In the genomic region with DNA sequence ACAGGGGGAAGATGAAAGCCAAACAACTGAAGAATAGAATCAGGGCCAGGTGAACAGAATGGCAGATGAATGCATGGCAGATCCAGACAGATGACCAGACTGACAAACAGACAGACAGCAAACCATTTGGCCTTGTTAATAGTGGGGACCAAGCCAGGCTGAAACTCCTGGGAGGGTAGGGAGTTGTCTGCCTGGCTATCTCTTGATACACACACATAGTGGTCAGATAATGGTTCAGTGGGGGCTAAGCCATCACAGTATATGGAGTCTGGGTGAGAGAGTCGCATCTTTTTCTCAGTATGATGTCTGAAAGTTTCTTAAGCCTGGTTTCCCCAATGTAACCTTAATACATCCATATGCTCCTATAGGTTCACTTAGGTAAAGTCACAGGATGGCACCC, we compare ENCODE assay signal across 34 mouse cellular contexts. TPM values are rescaled to one million over a fixed set of nuclear protein-coding genes. Genes with fewer than 3 reads are reported as not detected.
"Had no signal": no experiment of that assay in that cellular context is flagged by ENCODE, and none has a peak within 500 bp of the region (broad histone marks: within the 10 kb centered on the region; RNA-seq: fewer than 3 reads in every experiment).

No protein-coding gene starts in this region.

- H3K36me3 ChIP-seq: heart, embryonic 10.5 days; heart, embryonic 12.5 days; hindbrain, embryonic 13.5 days; hindbrain, embryonic 15.5 days; kidney, embryonic 15.5 days; limb, embryonic 13.5 days; limb, embryonic 15.5 days had no signal

- ATAC-seq: forebrain, postnatal 0 days; hindbrain, postnatal 0 days; intestine, embryonic 16.5 days had no signal

- DNase-seq: forebrain, postnatal 0 days; gastrocnemius, postnatal 14 days; gastrocnemius, postnatal 36 days; heart, adult 18-20 months; heart, postnatal 10 days; heart, postnatal 36 days; kidney, adult 11 months; kidney, adult 2 months; kidney, adult 9 months; kidney, postnatal 14 days; kidney, postnatal 36 days; layer of hippocampus, adult 9-11 months; layer of hippocampus, postnatal 36 days; left cerebral cortex, postnatal 4 days had no signal

- H3K4me1 ChIP-seq: heart, embryonic 10.5 days; heart, embryonic 12.5 days; hindbrain, embryonic 15.5 days; limb, embryonic 15.5 days had no signal

- H3K9me3 ChIP-seq: heart, embryonic 10.5 days; heart, embryonic 12.5 days; hindbrain, embryonic 13.5 days; hindbrain, embryonic 15.5 days; kidney, embryonic 15.5 days; limb, embryonic 13.5 days; limb, embryonic 15.5 days had no signal

- H3K9ac ChIP-seq: forebrain, postnatal 0 days; heart, embryonic 12.5 days; hindbrain, embryonic 13.5 days; hindbrain, embryonic 15.5 days; kidney, embryonic 15.5 days; limb, embryonic 13.5 days; limb, embryonic 15.5 days had no signal

- H3K27ac ChIP-seq: heart, embryonic 10.5 days; hindbrain, embryonic 13.5 days; hindbrain, embryonic 15.5 days; hindbrain, postnatal 0 days; kidney, embryonic 15.5 days; kidney, postnatal 0 days; limb, embryonic 13.5 days; limb, embryonic 15.5 days had no signal

- H3K27me3 ChIP-seq: heart, embryonic 12.5 days; hindbrain, embryonic 13.5 days; hindbrain, embryonic 15.5 days; kidney, embryonic 15.5 days; limb, embryonic 13.5 days; limb, embryonic 15.5 days had no signal

- H3K4me2 ChIP-seq: heart, embryonic 12.5 days; hindbrain, embryonic 13.5 days; hindbrain, embryonic 15.5 days; kidney, embryonic 15.5 days; limb, embryonic 13.5 days; limb, embryonic 15.5 days had no signal

- H3K4me3 ChIP-seq: heart, embryonic 10.5 days; heart, embryonic 12.5 days; hindbrain, embryonic 13.5 days; hindbrain, embryonic 15.5 days; kidney, embryonic 15.5 days; limb, embryonic 13.5 days; limb, embryonic 15.5 days had no signal

RNA-seq across cellular contexts. Expression of a gene that starts 39.4 kb away (rescaled TPM):
- total RNA-seq: gastrocnemius, adult 18-20 months; gastrocnemius, adult 8-10 months; gastrocnemius, postnatal 14 days; gastrocnemius, postnatal 36 days; heart, postnatal 36 days; hindbrain, postnatal 0 days; layer of hippocampus, adult 18-20 months; layer of hippocampus, postnatal 14 days; layer of hippocampus, postnatal 36 days; left cerebral cortex, adult 18-20 months; left cerebral cortex, postnatal 25 days; left cerebral cortex, postnatal 4 days had no signal
- polyA plus RNA-seq: heart, embryonic 10.5 days; hindbrain, embryonic 11.5 days; hindbrain, embryonic 13.5 days; hindbrain, embryonic 15.5 days; hindbrain, postnatal 0 days; intestine, embryonic 14.5 days; intestine, embryonic 16.5 days; kidney, adult 2 months; kidney, embryonic 15.5 days; large intestine, adult 2 months; limb, embryonic 11.5 days; limb, embryonic 13.5 days; limb, embryonic 15.5 days had no signal
